Mouse (Mus musculus): ENCODE measurements around the gene Nup37. TPM values are rescaled to one million over a fixed set of nuclear protein-coding genes. Genes with fewer than 3 reads are reported as not detected.

The Nup37 gene
- 10 to 100 TPM; 12.3 to 13.5 TPM for total RNA-seq (2023)

DNA sequence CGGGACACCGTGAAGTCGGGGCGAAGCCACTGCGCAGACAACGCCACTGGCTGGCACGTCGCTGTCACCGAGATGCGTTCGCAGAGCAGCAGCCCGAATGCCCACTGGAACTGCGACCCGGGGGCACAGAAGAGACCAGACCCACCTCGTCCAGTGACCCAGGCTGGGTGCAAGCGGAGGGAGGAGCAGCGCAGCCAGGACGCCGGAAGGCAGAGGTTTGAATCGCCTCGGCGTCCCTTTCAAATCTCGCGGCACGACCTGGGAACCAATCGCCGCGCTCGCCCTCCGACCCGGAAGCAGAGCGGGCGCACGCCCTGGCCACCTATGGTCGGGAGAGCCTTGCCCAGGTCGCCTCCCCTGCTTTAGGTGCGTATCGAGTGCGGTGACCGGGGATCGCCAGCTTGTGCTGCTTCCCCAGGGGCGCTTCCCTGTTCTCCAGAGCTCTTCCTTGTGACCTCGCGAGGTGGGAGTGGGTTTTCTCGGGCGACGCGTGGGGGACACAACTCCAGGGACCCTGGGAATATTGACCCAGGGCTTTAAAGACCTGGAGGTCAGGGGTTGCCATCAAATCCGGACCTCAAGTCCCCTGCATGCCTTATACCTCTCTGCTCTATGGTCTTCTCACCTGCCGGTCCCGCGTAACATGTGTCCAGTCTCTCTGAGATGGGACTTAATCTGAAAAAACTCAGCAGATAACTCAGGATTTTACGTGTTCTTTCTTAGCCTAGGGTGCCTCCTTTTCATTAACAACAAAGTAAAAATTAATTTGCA, at the start of gene Nup37, which contains the start of gene Parpbp:
Nup37 (plus strand) TSS at position 286 of the 771 bp plus-strand sequence.
Parpbp (minus strand) TSS at position 235 of the 771 bp plus-strand sequence.

DNA sequence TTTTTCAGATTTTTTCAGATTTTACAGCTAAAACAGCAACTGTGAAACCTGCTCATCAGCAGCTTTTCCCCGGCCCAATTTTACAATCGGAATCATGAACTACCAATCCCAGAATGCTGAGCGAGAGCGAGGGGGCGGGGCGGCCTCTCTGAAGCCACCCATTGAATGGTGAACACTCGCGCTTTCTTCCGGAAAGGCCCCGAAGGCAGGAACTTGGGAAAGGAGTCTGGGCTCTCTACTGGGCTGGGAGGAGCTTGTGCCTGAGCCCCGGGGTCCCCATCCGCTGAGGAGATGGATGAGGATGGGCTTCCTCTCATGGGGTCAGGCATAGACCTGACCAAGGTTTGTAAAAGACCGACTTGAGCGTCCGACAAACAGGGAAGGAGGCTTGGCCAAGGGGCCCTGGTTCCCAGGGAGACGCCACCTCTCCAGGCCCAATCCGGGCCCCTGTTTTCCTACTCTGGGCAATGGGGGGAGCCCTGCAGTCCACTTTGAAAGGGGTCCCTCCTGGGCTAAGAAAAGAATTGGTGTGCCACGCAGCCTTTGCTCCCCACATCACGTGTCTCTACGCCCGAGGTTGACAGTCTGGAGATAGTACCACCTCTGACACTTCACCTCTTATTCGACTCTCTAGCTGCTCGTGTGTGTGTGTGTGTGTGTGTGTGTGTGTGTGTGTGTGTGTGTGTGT, 54.3 kb downstream of the Nup37 start, which contains the start of gene Washc3:
Washc3 (plus strand) TSS at position 143 of the 688 bp plus-strand sequence.

Other genes with a start within 250 kb of the Nup37 start
- gene Pmch, start 55.9 kb upstream of the Nup37 start, total RNA-seq (2023) = not detected
- 1 to 10 TPM in 1 of 2 experiments, under 1 TPM in 1; 0.15 to 2.4 TPM for gene Parpbp, start 51 bp upstream of the Nup37 start, total RNA-seq (2023)
- 10 to 100 TPM; 55.7 to 61.1 TPM for gene Washc3, start 54.1 kb downstream of the Nup37 start, total RNA-seq (2023)
- gene Dram1, start 232.1 kb downstream of the Nup37 start, total RNA-seq (2023) = under 1 TPM; 0.59 to 0.87 TPM
- gene Gnptab, start 232.1 kb downstream of the Nup37 start, total RNA-seq (2023) = 10 to 100 TPM; 36.8 to 40.0 TPM